Mouse (Mus musculus) hindbrain, embryonic 14.5 days (tissue): ENCODE data around the gene Lrfn2. TPM values are rescaled to one million over a fixed set of nuclear protein-coding genes. Genes with fewer than 3 reads are reported as not detected.

Experiments used
- ATAC-seq: fragments of 200-750 bp; cut with Nextera tagmentation; 2 replicates; pipeline ENCODE4 v1.8.0; 2017; ENCODE audit warnings: moderate number of reproducible peaks, mild to moderate bottlenecking, moderate TSS enrichment, moderate library complexity; ENCODE audit not compliant: low FRiP score
- DNase-seq: peaks from one replicate; pipeline ENCODE4 v3.0.0-alpha.2; 2015; ENCODE audit warnings: low spot score
- H3K27ac ChIP-seq: fragments of 300-500 bp; sonication (generic); 2 replicates; pipeline ENCODE4 v1.5.1; 2014; ENCODE audit warnings: mild to moderate bottlenecking, moderate library complexity
- H3K27me3 ChIP-seq: fragments of 300-500 bp; sonication (generic); 2 replicates; pipeline ENCODE4 v1.6.1; 2014; ENCODE audit warnings: mild to moderate bottlenecking, low read length, mixed read lengths; ENCODE audit not compliant: control insufficient read depth, insufficient read depth
- H3K36me3 ChIP-seq: fragments of 300-500 bp; sonication (generic); replicated peaks from 2 replicates; pipeline ENCODE4 v1.6.1; 2014; ENCODE audit not compliant: control insufficient read depth, insufficient read depth
- H3K4me1 ChIP-seq: fragments of 300-500 bp; sonication (generic); replicated peaks from 2 replicates; pipeline ENCODE4 v1.6.1; 2014; ENCODE audit warnings: antibody characterized with exemption, low read length, mixed read lengths; ENCODE audit not compliant: control insufficient read depth, insufficient read depth
- H3K4me2 ChIP-seq: fragments of 300-500 bp; sonication (generic); replicated peaks from 2 replicates; pipeline ENCODE4 v1.6.1; 2014; ENCODE audit warnings: mild to moderate bottlenecking, moderate library complexity
- H3K4me3 ChIP-seq: fragments of 300-500 bp; sonication (generic); replicated peaks from 2 replicates; pipeline ENCODE4 v1.5.1; 2014; ENCODE audit warnings: mild to moderate bottlenecking, low read length
- H3K9ac ChIP-seq: fragments of 300-500 bp; sonication (generic); 2 replicates; pipeline ENCODE4 v1.6.1; 2014
- H3K9me3 ChIP-seq: fragments of 300-500 bp; sonication (generic); 2 replicates; pipeline ENCODE4 v1.6.1; 2016; ENCODE audit warnings: low read length; ENCODE audit not compliant: control insufficient read depth
- WGBS: fragments of 180-500 bp; shearing (Covaris S2); extraction: QIAGEN DNeasy Blood & Tissue Kit; methylation state at CpG from one replicate; pipeline ENCODE4 v1.1.7; 2014; 5-methylcytosine and 5-hydroxymethylcytosine counted together
- polyA plus RNA-seq: library from polyadenylated mRNA; unstranded; fragments of >200 nt; fragmentation: Nextera tagmentation; extraction: Ambion mirVana; gene quantifications from 2 replicates; pipeline ENCODE4 v1.2.1, GENCODE M21; 2014

Gene Lrfn2
- polyA plus RNA-seq, 1 experiment from 2014 or later: 7.9 TPM

- Histone ChIP-seq H3K4me1 (peaks cover 9% of the 10 kb centered on the region), H3K36me3 (no peaks in the 10 kb centered on the region), H3K4me3 (no peak overlapping the region), H3K9ac (no peak overlapping the region), H3K4me2 (no peak overlapping the region), H3K9me3 (no peaks in the 10 kb centered on the region), H3K27me3 (no peaks in the 10 kb centered on the region; the same call in 1 of the 2 replicates), H3K27ac (no peak overlapping the region)
- DNase-seq: no peak
- ATAC-seq: no peak
- WGBS: 82% methylated on average over 8 of the region's 8 CpGs
Observed at GRCm38 (mm10) chr17:49018774-49019488, 86.8 kb downstream of the Lrfn2 start.

GRCm38 (mm10) chr17:49029556-49030268 is 97.5 kb downstream of the Lrfn2 start:
- H3K9me3 ChIP-seq: no peaks in the 10 kb centered on the region
- H3K27ac ChIP-seq: no peak overlapping the region
- peaks cover 5% of the 10 kb centered on the region; the same call in 1 of the 2 replicates for H3K4me1 ChIP-seq
- H3K27me3 ChIP-seq: no peaks in the 10 kb centered on the region
- WGBS: 35% methylated on average over 11 of the region's 11 CpGs
- no peak overlapping the region for H3K4me2 ChIP-seq
- peak; percentile 29; the same call in 1 of the 2 replicates for ATAC-seq
- DNase-seq: no peak
- H3K4me3 ChIP-seq: no peak overlapping the region
- H3K9ac ChIP-seq: no peak overlapping the region
- no peaks in the 10 kb centered on the region for H3K36me3 ChIP-seq

GRCm38 (mm10) chr17:49030269-49030615 is 98.1 kb downstream of the Lrfn2 start:
- Histone ChIP-seq H3K27me3 (no peaks in the 10 kb centered on the region), H3K36me3 (no peaks in the 10 kb centered on the region), H3K9me3 (no peaks in the 10 kb centered on the region), H3K4me1 (peaks cover 5% of the 10 kb centered on the region; the same call in 1 of the 2 replicates), H3K9ac (no peak overlapping the region), H3K4me3 (no peak overlapping the region), H3K27ac (no peak overlapping the region), H3K4me2 (no peak overlapping the region)
- no peak for DNase-seq
- 80% methylated on average over 7 of the region's 7 CpGs for WGBS
- no peak for ATAC-seq

GRCm38 (mm10) chr17:49030841-49031240 is 98.7 kb downstream of the Lrfn2 start:
- DNase-seq (no peak), ATAC-seq (no peak)
- no peak overlapping the region for H3K4me3 ChIP-seq
- H3K9me3 ChIP-seq: no peaks in the 10 kb centered on the region
- 88% methylated on average over 5 of the region's 5 CpGs for WGBS
- peaks cover 5% of the 10 kb centered on the region; the same call in 1 of the 2 replicates for H3K4me1 ChIP-seq
- no peaks in the 10 kb centered on the region for H3K27me3 ChIP-seq
- H3K27ac ChIP-seq: no peak overlapping the region
- H3K36me3 ChIP-seq: no peaks in the 10 kb centered on the region
- no peak overlapping the region for H3K4me2 ChIP-seq
- no peak overlapping the region for H3K9ac ChIP-seq

GRCm38 (mm10) chr17:49031790-49032189 is 99.6 kb downstream of the Lrfn2 start:
- H3K4me2 ChIP-seq: no peak overlapping the region
- no peaks in the 10 kb centered on the region for H3K9me3 ChIP-seq
- ATAC-seq (no peak), DNase-seq (no peak)
- no peak overlapping the region for H3K9ac ChIP-seq
- H3K27me3 ChIP-seq: no peaks in the 10 kb centered on the region
- no peak overlapping the region for H3K27ac ChIP-seq
- peaks cover 5% of the 10 kb centered on the region; the same call in 1 of the 2 replicates for H3K4me1 ChIP-seq
- no peak overlapping the region for H3K4me3 ChIP-seq
- WGBS: 81% methylated on average over 8 of the region's 8 CpGs
- H3K36me3 ChIP-seq: no peaks in the 10 kb centered on the region

GRCm38 (mm10) chr17:49033276-49033675 is 101.1 kb downstream of the Lrfn2 start:
- no peak overlapping the region for H3K9ac ChIP-seq
- peak overlapping the region; percentile 34; the same call in 1 of the 2 replicates for H3K27ac ChIP-seq
- ATAC-seq (no peak; the same call in 1 of the 2 replicates), DNase-seq (no peak)
- peaks cover 5% of the 10 kb centered on the region; the same call in 1 of the 2 replicates for H3K4me1 ChIP-seq
- H3K36me3 ChIP-seq: no peaks in the 10 kb centered on the region
- H3K4me3 ChIP-seq: no peak overlapping the region
- H3K27me3 ChIP-seq: no peaks in the 10 kb centered on the region
- H3K4me2 ChIP-seq: no peak overlapping the region
- no peaks in the 10 kb centered on the region for H3K9me3 ChIP-seq

- Histone ChIP-seq H3K27me3 (no peaks in the 10 kb centered on the region), H3K4me2 (no peak overlapping the region), H3K36me3 (no peaks in the 10 kb centered on the region), H3K9me3 (no peaks in the 10 kb centered on the region), H3K4me1 (peaks cover 5% of the 10 kb centered on the region; the same call in 1 of the 2 replicates), H3K27ac (peak overlapping the region; percentile 38; the same call in 1 of the 2 replicates), H3K9ac (no peak overlapping the region), H3K4me3 (no peak overlapping the region)
- 15% methylated on average over 5 of the region's 5 CpGs for WGBS
- ATAC-seq: no peak; the same call in 1 of the 2 replicates
- peak; percentile 49 for DNase-seq
Observed at GRCm38 (mm10) chr17:49033686-49034250, 101.6 kb downstream of the Lrfn2 start.

GRCm38 (mm10) chr17:49035052-49035451 is 102.9 kb downstream of the Lrfn2 start:
- WGBS: 57% methylated on average over 6 of the region's 6 CpGs

More at GRCm38 (mm10) chr17:49035052-49035451, 102.9 kb downstream of the Lrfn2 start:
- no peaks in the 10 kb centered on the region for H3K36me3 ChIP-seq
- H3K27ac ChIP-seq: no peak overlapping the region
- no peak overlapping the region for H3K4me3 ChIP-seq
- no peaks in the 10 kb centered on the region for H3K27me3 ChIP-seq
- no peak for DNase-seq
- ATAC-seq: no peak
- no peak overlapping the region for H3K9ac ChIP-seq
- H3K4me1 ChIP-seq: peaks cover 4% of the 10 kb centered on the region; the same call in 1 of the 2 replicates
- no peak overlapping the region for H3K4me2 ChIP-seq
- H3K9me3 ChIP-seq: no peaks in the 10 kb centered on the region
